13 mouse cellular contexts compared by ENCODE assay signal in genomic region chr1:90885771-90886460, GRCm38 (mm10). TPM values are rescaled to one million over a fixed set of nuclear protein-coding genes. Genes with fewer than 3 reads are reported as not detected.
DNase-seq lines count a peak whose midpoint lies in the region; ATAC-seq and TF ChIP-seq lines count a peak whose summit lies in the region.
"Had no signal": no experiment of that assay in that cellular context is flagged by ENCODE, and none has a peak within 500 bp of the region (broad histone marks: within the 10 kb centered on the region; RNA-seq: fewer than 3 reads in every experiment).

No protein-coding gene starts in this region.

- WGBS in hindbrain, embryonic 10.5 days: 62% methylated on average over 6 of the region's 6 CpGs
- 69% methylated on average over 6 of the region's 6 CpGs for WGBS in hindbrain, embryonic 14.5 days
- WGBS in neural tube, embryonic 15.5 days: 80% methylated on average over 5 of the region's 6 CpGs
- 52% methylated on average over 6 of the region's 6 CpGs for WGBS in intestine, embryonic 16.5 days
- WGBS in stomach, postnatal 0 days: 51% methylated on average over 6 of the region's 6 CpGs
- WGBS in forebrain, embryonic 15.5 days: 78% methylated on average over 6 of the region's 6 CpGs

- H3K4me3 ChIP-seq in hindbrain, embryonic 10.5 days: no peak overlapping the region
- H3K4me3 ChIP-seq in hindbrain, embryonic 14.5 days (replicated peaks; ENCODE audit: low read length): no peak overlapping the region
- no peak overlapping the region for H3K4me3 ChIP-seq in neural tube, embryonic 15.5 days (replicated peaks)
- H3K4me3 ChIP-seq in intestine, embryonic 16.5 days (ENCODE audit: low read length): no peak overlapping the region
- H3K4me3 ChIP-seq in stomach, postnatal 0 days (ENCODE audit: low read depth, low read length): no peak overlapping the region
- no peak overlapping the region for H3K4me3 ChIP-seq in forebrain, embryonic 15.5 days

- no peak overlapping the region; the same call in 1 of the 2 replicates for H3K27ac ChIP-seq in hindbrain, embryonic 10.5 days
- H3K27ac ChIP-seq in hindbrain, embryonic 14.5 days: no peak overlapping the region
- no peak overlapping the region for H3K27ac ChIP-seq in neural tube, embryonic 15.5 days (replicated peaks)
- H3K27ac ChIP-seq in intestine, embryonic 16.5 days (ENCODE audit: low read length): no peak overlapping the region
- H3K27ac ChIP-seq in stomach, postnatal 0 days (replicated peaks): no peak overlapping the region
- no peak overlapping the region for H3K27ac ChIP-seq in forebrain, embryonic 15.5 days (replicated peaks)

- peak; percentile 40 for DNase-seq in hindbrain, embryonic 10.5 days (ENCODE audit: low spot score)
- no peak for DNase-seq in hindbrain, embryonic 14.5 days (ENCODE audit: low spot score)
- DNase-seq in neural tube, embryonic 10.5 days (ENCODE audit: extremely low spot score, low spot score): peak; percentile 31
- no peak for DNase-seq in stomach, postnatal 0 days (ENCODE audit: low spot score)
- no peak for DNase-seq in right cerebral cortex, adult 18-20 months
- DNase-seq: cerebellum, adult 9-10 months; heart, adult 18-20 months; heart, postnatal 4 days; kidney, adult 2 months; right cerebral cortex, postnatal 25 days had no signal

- H3K9ac ChIP-seq in hindbrain, embryonic 14.5 days: no peak overlapping the region
- no peak overlapping the region for H3K9ac ChIP-seq in neural tube, embryonic 15.5 days (replicated peaks)
- no peak overlapping the region for H3K9ac ChIP-seq in intestine, embryonic 16.5 days (ENCODE audit: low read depth, low read length)
- H3K9ac ChIP-seq in stomach, postnatal 0 days (ENCODE audit: low read length): no peak overlapping the region
- no peak overlapping the region for H3K9ac ChIP-seq in forebrain, embryonic 15.5 days (replicated peaks)

- no peak for TF ChIP-seq EP300 in stomach, postnatal 0 days (optimal IDR thresholded peaks at IDR 0.05)

- peaks cover 8% of the 10 kb centered on the region for H3K4me1 ChIP-seq in hindbrain, embryonic 10.5 days (replicated peaks)
- no peaks in the 10 kb centered on the region for H3K4me1 ChIP-seq in hindbrain, embryonic 14.5 days (replicated peaks; ENCODE audit: control insufficient read depth, insufficient read depth, low read length)
- no peaks in the 10 kb centered on the region for H3K4me1 ChIP-seq in neural tube, embryonic 15.5 days
- H3K4me1 ChIP-seq in intestine, embryonic 16.5 days (ENCODE audit: control insufficient read depth, insufficient read depth, low read length): no peaks in the 10 kb centered on the region
- no peaks in the 10 kb centered on the region for H3K4me1 ChIP-seq in stomach, postnatal 0 days (replicated peaks; ENCODE audit: control insufficient read depth, insufficient read depth)
- no peaks in the 10 kb centered on the region for H3K4me1 ChIP-seq in forebrain, embryonic 15.5 days

- no peak for ATAC-seq in hindbrain, embryonic 14.5 days (ENCODE audit: low FRiP score)
- ATAC-seq in neural tube, embryonic 15.5 days (ENCODE audit: low FRiP score): no peak
- ATAC-seq in intestine, embryonic 16.5 days: peak; percentile 67
- ATAC-seq in stomach, postnatal 0 days (ENCODE audit: low FRiP score, low TSS enrichment): peak; percentile 47; the same call in 1 of the 2 replicates
- no peak for ATAC-seq in forebrain, embryonic 15.5 days (replicated peaks)

- no peak overlapping the region for H3K4me2 ChIP-seq in hindbrain, embryonic 14.5 days (replicated peaks)
- no peak overlapping the region for H3K4me2 ChIP-seq in neural tube, embryonic 15.5 days
- H3K4me2 ChIP-seq in intestine, embryonic 16.5 days (ENCODE audit: low read depth, low read length): no peak overlapping the region
- no peak overlapping the region for H3K4me2 ChIP-seq in stomach, postnatal 0 days (replicated peaks; ENCODE audit: low read depth)
- H3K4me2 ChIP-seq in forebrain, embryonic 15.5 days (replicated peaks): no peak overlapping the region

- peaks cover 19% of the 10 kb centered on the region for H3K9me3 ChIP-seq in hindbrain, embryonic 10.5 days
- H3K9me3 ChIP-seq in hindbrain, embryonic 14.5 days (ENCODE audit: control insufficient read depth, low read length): peaks cover 10% of the 10 kb centered on the region; the same call in 1 of the 2 replicates
- no peaks in the 10 kb centered on the region for H3K9me3 ChIP-seq in neural tube, embryonic 15.5 days (replicated peaks)
- H3K9me3 ChIP-seq in intestine, embryonic 16.5 days (ENCODE audit: control insufficient read depth, low read length): no peaks in the 10 kb centered on the region
- H3K9me3 ChIP-seq in stomach, postnatal 0 days (ENCODE audit: control insufficient read depth, low read length): no peaks in the 10 kb centered on the region
- no peaks in the 10 kb centered on the region for H3K9me3 ChIP-seq in forebrain, embryonic 15.5 days

- TF ChIP-seq CTCF in stomach, postnatal 0 days (IDR thresholded peaks at IDR 0.05; ENCODE audit: low read depth): no peak

- no peaks in the 10 kb centered on the region for H3K27me3 ChIP-seq in hindbrain, embryonic 10.5 days (ENCODE audit: insufficient read depth, poor library complexity, severe bottlenecking)
- H3K27me3 ChIP-seq in hindbrain, embryonic 14.5 days (ENCODE audit: control insufficient read depth, insufficient read depth, low read length): no peaks in the 10 kb centered on the region
- H3K27me3 ChIP-seq in neural tube, embryonic 15.5 days (replicated peaks): no peaks in the 10 kb centered on the region
- H3K27me3 ChIP-seq in intestine, embryonic 16.5 days (replicated peaks; ENCODE audit: control insufficient read depth, insufficient read depth, low read length): no peaks in the 10 kb centered on the region
- no peaks in the 10 kb centered on the region for H3K27me3 ChIP-seq in stomach, postnatal 0 days (ENCODE audit: control insufficient read depth, insufficient read depth, low read length)
- no peaks in the 10 kb centered on the region for H3K27me3 ChIP-seq in forebrain, embryonic 15.5 days

- H3K36me3 ChIP-seq in hindbrain, embryonic 10.5 days: no peaks in the 10 kb centered on the region
- no peaks in the 10 kb centered on the region for H3K36me3 ChIP-seq in hindbrain, embryonic 14.5 days (replicated peaks; ENCODE audit: control insufficient read depth, insufficient read depth)
- no peaks in the 10 kb centered on the region for H3K36me3 ChIP-seq in neural tube, embryonic 15.5 days
- no peaks in the 10 kb centered on the region for H3K36me3 ChIP-seq in intestine, embryonic 16.5 days (ENCODE audit: control insufficient read depth, insufficient read depth, low read length)
- H3K36me3 ChIP-seq in stomach, postnatal 0 days (ENCODE audit: control insufficient read depth, insufficient read depth, low read length): no peaks in the 10 kb centered on the region
- H3K36me3 ChIP-seq in forebrain, embryonic 15.5 days: no peaks in the 10 kb centered on the region

RNA-seq across cellular contexts. Expression of gene Mlph, which starts 29.0 kb away (rescaled TPM):
- 0.14 and 0.32 TPM in 2 replicates for polyA plus RNA-seq in hindbrain, embryonic 10.5 days (2016; fragmentation: Nextera tagmentation; extraction: Ambion mirVana)
- polyA plus RNA-seq in hindbrain, embryonic 14.5 days (2014; fragmentation: Nextera tagmentation; extraction: Ambion mirVana): 0.13 TPM in 2 replicates
- polyA plus RNA-seq in neural tube, embryonic 15.5 days (2015; fragmentation: Nextera tagmentation; extraction: Ambion mirVana): 0.09 and 0.31 TPM in 2 replicates
- polyA plus RNA-seq in intestine, embryonic 16.5 days (2015; fragmentation: Nextera tagmentation; extraction: Ambion mirVana): 3.2 and 3.3 TPM in 2 replicates
- 8.8 and 9.8 TPM in 2 replicates for polyA plus RNA-seq in stomach, postnatal 0 days (2015; fragmentation: Nextera tagmentation; extraction: Ambion mirVana)
- polyA plus RNA-seq in forebrain, embryonic 15.5 days (2015; fragmentation: Nextera tagmentation; extraction: Ambion mirVana): 0.11 and 0.45 TPM in 2 replicates

RNA-seq across cellular contexts. Expression of gene Col6a3, which starts 42.1 kb away (rescaled TPM):
- polyA plus RNA-seq in hindbrain, embryonic 10.5 days (2016; fragmentation: Nextera tagmentation; extraction: Ambion mirVana): 4.1 and 4.7 TPM in 2 replicates
- 11.9 and 12.6 TPM in 2 replicates for polyA plus RNA-seq in hindbrain, embryonic 14.5 days (2014; fragmentation: Nextera tagmentation; extraction: Ambion mirVana)
- 13.9 and 17.8 TPM in 2 replicates for polyA plus RNA-seq in neural tube, embryonic 15.5 days (2015; fragmentation: Nextera tagmentation; extraction: Ambion mirVana)
- polyA plus RNA-seq in intestine, embryonic 16.5 days (2015; fragmentation: Nextera tagmentation; extraction: Ambion mirVana): 61.9 and 70.6 TPM in 2 replicates
- polyA plus RNA-seq in stomach, postnatal 0 days (2015; fragmentation: Nextera tagmentation; extraction: Ambion mirVana): 56.9 and 60.5 TPM in 2 replicates
- polyA plus RNA-seq in forebrain, embryonic 15.5 days (2015; fragmentation: Nextera tagmentation; extraction: Ambion mirVana): 3.2 and 3.5 TPM in 2 replicates

Comparison
In these comparisons a context has a peak if more than half of its experiments do, and no peak if none do; other contexts are left out.
1. DNase-seq: peak in hindbrain, embryonic 10.5 days (single experiment) and neural tube, embryonic 10.5 days (single experiment); none in hindbrain, embryonic 14.5 days (single experiment), stomach, postnatal 0 days (single experiment) and right cerebral cortex, adult 18-20 months (single experiment).
2. ATAC-seq: peak in intestine, embryonic 16.5 days (single experiment) and stomach, postnatal 0 days (single experiment); none in hindbrain, embryonic 14.5 days (single experiment), neural tube, embryonic 15.5 days (single experiment) and forebrain, embryonic 15.5 days (single experiment).